Mouse (Mus musculus): ENCODE measurements at regions not wholly inside any gene's neighbourhood (a gene's known extent, or its start where the extent isn't known, plus 50 kb on each side); places are given as distances from the start of the nearest gene placed in this dataset.

DNA sequence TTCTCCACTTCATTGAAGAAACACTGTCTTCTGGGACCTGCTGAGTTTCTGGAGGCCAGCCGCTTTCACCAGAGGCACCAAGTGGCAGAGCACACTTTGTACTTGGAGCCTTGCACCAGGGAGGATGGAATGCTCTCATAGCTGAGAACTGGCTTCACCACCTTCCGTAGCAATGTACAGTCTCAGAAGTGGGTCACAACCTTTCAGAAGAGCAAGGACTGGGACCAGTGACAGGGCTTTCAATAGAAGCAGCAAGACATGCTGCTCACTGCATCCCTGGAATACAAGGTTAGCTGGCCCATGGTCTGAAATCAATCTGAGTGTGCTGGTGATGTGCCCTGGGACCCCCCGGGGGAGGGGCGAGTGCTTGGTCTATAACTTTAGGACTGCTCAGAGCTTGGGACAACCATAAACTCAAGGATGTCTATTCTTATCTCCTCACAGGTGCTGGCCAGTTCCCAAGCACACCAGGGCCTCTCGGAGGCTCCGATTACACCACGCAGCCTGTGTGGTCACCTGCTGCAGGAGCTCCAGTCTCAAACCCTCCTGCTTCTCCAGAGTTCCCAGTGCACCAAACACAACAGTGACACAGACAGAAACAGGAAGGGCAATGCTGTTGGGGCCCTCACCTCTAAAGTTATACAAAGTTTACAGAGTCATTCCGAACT lies 114.4 kb upstream of the Tmem45b start:
- DNase-seq: no peak

DNA sequence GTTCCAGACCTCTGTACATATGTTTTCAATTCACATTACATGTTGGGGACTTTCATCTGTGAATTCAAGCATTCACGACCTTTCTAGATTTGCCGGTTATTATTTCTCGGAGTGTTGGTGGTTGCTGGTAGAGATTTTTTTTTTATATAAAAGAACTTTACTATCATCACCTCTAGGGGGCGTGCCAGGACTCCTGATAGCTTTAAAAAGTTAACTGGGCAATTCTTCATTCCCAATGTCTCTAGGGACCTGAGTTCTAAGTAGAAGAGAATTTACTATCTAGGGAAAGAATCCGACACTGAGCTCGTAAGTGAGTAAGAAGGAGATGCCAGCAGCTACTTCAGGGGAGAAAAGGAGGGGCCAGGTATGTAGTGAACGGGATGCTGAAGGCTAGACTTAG lies 112.8 kb upstream of the Tmem45b start:
- DNase-seq: no peak

DNA sequence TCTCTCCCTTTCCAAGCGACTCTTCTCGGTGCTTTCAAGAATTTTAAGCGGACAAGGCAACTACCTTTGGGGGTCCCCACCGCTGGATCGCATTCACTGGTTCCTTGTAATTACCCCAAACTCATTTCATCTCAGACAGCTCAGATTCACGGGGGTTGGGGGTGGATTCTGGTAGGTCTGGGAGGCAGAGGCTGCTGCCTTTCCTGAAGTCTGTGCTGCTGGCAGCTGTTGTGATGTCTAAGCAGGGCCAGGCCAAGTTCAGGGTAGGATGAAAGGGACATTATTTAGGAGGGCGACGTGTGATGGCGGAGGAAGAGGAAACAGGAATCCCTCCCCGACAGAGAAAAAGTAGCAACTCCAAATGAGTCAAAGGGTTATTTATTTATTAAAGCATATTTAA lies 102.8 kb upstream of the Tmem45b start:
- no peak for DNase-seq

DNA sequence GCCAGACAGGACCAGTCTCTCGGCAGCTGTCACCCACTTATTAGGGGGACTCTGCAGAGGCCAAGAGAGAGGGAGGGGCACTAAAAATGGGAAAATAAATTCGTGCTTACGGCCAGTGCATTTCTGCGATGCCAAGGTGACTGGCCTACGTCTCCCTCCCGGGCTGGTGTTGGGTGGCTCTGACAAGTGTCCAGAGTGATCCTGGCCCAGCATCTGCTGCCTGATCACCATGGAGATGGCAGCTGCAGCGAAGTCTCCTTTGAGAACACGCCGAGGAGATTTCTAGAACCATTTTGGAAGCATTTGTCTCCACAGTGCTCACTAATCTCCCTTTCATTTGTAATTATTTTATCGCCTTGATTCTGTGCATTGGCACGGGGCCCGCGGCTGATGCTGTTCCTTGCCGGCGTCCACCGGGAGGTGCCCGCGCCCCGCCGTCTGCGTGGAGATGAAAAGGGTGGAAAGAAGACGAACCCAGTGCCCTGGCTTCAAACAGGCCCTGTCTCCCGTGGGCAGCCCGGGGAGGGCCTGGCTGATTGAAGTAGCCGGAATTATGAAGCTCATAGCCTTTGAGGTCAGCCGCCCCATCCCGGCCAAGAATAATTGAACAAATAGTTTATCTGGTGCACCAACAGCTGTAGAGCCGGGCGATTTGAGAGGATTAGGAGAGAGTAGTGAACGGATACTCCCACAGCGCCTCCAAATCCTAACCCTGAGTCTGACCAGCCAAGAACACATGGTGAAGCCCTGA lies 102.2 kb upstream of the Tmem45b start:
- no peak for DNase-seq

DNA sequence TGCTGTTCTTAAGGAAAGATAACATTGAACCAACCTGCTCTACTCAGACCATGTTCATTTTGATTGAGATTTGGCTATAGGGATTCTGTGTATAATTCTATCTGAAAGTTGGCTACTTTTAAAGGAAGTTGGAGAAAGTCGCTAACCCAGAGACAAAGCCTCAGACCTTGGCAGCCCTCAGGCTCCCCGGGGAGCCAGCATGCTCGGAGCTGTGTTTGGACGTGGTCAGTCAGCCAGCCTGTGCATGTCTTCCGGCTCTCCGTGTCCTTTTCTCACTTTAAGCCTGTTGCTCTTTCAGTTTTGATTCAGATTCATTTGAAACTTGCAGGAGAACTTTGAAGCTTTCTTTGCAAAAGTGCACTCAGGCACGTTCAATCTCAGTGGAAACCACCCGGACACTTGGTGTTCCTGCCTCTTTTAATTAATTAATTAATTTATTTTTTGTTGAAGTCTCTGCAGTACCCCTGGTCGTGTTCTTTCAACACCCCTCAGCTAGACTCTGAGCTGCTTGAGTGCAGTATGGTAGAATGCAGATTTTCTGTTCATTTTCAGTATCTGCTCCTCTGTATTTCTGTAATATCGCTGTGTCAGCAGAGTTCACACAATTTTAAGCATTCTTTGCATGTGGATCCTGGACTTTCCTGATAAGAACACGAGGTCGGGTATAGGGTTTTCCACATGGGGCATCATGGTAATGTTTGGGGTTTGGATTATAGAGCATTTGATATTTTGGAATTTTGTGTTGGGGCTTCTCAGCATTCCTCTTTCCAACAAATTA lies 100.9 kb upstream of the Tmem45b start:
- DNase-seq: no peak

DNA sequence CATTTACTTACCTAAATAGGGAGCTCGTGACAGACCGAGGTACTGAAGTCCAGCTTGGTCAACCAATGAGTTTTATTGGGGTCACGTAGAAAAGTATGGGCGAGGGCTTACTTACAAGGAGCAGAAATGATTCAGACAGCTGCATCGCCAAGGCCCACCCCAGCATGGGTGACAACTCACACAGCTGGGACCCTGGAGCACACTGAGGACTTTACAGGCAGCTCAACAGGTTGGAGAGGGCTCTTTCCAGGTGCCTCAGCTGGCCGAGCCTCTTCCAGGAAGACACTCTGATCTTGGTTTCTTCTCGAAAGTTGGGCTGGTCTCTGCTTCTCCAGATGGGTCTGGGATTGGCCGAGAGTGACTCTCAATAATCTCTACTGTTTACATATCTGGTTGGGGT lies 99.3 kb upstream of the Tmem45b start:
- DNase-seq: no peak

- DNase-seq: no peak
Measured at GRCm38 (mm10) chr9:31560226-31560556, 95.9 kb upstream of the Tmem45b start.

DNA sequence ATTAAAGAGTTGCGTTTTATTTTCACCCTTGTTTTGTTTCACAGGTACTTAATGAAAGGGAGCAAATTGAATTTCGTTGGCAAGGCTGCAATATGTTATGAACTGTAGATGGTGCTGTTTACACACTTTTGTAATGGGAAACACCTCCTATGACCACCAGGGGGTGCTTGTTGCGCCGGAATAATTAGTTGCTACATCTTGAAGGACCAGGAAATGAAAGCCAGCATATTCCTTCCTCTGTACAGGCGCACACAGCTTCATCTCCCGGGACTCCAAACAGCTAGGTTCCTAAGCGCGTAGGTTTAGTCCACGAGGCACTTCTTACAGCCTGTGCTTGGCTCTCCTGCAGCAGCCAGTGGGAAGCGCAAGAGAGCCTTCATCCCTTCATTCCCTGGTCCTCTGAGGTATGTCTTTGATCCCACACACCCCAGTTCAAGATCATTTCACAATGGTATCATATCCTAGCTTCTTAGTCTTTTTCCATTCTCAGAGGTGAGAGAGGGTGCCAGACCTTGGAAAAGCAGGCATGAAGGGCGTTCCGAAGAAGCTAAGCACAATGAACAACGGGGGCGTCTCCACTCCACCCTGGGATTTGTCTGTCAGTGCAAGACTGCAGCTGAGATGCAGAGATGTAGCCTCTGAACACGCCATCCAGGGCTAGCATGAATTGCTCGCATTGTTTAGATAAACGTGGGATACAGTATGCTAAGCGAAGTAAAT lies 95.4 kb upstream of the Tmem45b start:
- DNase-seq: peak; percentile 51

GRCm38 (mm10) chr9:31543691-31544052 lies 79.4 kb upstream of the Tmem45b start:
- DNase-seq: no peak

DNA sequence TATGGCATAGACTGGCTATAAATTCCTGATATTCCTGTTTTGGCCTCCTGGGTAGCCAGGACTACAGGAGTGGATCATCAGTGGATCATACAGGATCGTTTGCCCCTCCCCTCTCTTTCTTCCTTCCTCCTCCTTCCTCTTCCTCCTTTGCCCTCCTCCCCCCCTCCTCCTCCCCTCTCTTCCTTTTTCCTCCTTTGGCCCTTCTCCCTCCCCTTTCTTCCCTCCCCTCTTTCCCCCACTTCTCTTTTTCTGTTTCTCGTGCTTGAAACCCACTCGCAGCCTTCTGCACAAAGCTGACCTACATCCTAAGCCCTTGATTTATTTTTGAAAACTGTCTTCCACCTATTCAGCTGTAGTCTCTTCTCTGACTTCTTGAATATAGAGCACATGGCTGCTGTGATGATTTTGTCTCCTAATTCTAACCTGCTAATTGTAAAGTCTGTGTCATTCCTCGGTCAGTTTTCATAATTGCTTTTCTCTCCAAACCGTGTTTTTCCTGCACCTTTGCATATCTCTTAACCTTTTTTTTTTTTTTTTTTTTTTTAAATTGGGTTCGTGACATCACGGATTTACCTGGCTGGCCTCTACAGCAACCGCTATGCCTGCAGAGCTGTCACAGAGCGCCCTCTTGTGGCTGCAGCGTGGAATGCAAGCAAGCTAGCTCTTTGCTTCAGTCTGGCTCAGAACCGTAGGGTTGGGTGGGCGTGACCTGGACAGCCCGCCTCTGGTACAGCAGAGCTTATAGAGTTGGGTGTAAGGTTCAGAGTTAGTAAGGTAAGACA lies 78.8 kb upstream of the Tmem45b start:
- peak; percentile 57 for DNase-seq

DNA sequence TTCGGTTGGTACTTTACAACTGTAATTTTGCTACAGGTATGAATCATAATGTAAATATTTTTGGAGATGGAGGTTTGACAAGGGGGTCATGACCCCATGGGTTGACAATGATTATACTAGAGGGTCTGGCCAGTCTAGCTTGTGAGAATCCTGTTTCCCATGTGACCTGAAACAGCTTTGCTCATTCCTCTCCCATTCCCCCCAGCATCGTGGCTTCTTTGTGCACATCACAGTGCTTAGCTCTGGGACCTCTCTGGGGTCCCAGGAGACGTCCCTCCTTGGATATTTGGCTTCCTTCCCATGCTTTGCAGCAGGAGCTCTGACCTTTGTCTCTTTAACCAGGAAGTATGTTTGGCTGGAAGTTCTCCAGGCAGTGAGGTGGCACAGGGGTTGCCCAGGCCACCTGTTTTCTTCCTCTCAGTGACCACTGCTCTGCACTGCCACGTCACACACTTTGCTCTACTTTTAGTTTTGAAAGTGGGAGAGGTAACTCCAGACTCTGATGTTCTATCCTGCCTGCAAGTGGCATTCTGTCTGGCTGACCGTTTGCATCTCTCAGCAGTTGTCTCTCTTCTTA lies 77.4 kb upstream of the Tmem45b start:
- no peak for DNase-seq

DNA sequence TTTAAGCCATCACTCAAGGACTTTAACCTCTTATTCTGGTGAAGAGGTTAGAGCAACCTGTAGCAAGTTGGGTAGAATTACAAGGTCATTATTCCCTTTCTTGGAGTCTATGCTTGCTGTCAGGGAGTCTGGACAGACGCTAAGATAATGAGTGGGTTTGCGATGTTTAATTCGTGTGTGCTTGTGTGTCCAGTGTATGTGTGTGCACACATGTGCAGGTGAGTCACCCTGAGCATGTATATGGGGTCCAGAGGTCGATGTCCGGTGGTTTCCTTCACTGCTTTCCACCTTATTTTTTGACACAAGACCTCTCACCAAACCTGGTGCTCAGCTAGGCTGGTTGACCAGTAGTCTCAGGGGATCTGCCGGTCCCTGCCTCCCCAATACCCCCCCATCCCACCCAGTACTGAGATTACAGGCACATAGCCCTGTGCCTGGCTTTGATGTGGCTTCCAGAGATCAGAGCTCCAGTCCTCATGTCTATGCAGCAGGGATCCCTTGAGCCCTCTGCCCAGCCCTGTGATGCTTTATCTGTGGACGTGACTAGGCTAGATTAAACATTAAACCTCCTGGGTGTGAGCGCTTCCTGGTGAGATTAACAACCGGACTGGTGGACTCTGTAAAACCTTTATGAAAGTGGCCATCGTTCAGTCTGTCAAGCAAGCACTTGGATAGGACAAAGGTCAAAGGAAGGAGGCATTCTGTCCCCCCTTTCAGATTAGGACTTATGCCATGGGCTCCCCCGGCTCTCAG lies 74.4 kb upstream of the Tmem45b start:
- DNase-seq: no peak

DNA sequence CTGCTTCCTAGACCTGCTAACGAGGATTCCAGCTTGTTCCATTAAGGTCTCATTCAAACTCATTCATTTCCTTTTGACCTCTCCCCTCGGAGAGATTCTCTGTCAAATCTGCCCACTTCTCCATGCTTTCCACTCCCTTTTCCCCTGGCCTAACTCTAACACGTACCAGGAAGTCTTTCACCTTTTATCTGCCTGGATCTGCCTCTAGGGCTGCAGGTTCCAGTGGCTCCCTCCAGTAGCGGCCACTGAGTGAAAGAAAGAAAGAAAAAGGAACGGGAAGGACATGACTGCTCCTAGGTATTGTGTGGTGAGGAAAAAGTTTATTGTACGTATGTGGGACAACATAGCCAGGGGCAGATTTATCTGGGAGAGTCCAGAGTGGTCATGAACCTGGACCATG lies 64.8 kb upstream of the Tmem45b start:
- DNase-seq: no peak

DNA sequence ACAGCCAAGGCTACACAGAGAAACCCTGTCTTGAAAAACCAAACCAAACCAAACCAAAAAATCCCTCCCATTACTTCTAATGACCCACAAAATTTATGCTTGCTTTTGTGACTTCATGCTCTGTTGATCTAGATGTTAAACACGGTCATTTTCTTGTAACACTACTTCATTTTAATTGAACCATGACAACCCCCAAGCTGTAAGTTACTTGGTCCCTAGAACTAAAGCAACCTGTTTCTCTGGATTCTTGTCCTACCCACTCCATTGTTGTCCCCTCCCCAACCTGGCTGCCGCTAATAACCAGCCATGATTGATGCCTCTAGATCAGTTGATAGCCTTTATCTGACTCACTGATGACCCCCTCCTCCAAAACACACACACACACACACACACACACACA lies 63.0 kb upstream of the Tmem45b start:
- no peak for DNase-seq

All from cerebellum, adult 8-10 months (tissue).